Mouse (Mus musculus) hindbrain, embryonic 10.5 days (tissue): ENCODE measurements around the gene Endou. TPM values are rescaled to one million over a fixed set of nuclear protein-coding genes. Genes with fewer than 3 reads are reported as not detected.

Experiments
- DNase-seq: peaks from one replicate; pipeline ENCODE4 v3.0.0-alpha.2; 2017; ENCODE audit warnings: low spot score
- H3K27ac ChIP-seq: fragments of 300-500 bp; sonication (generic); 2 replicates; pipeline ENCODE4 v1.5.1; 2016; ENCODE audit warnings: mild to moderate bottlenecking, moderate library complexity
- H3K27me3 ChIP-seq: fragments of 300-500 bp; sonication (generic); 2 replicates; pipeline ENCODE4 v1.6.1; 2016; ENCODE audit warnings: mild to moderate bottlenecking; ENCODE audit not compliant: poor library complexity, insufficient read depth, severe bottlenecking
- H3K36me3 ChIP-seq: fragments of 300-500 bp; sonication (generic); 2 replicates; pipeline ENCODE4 v1.6.1; 2016; ENCODE audit warnings: mild to moderate bottlenecking, moderate library complexity
- H3K4me1 ChIP-seq: fragments of 300-500 bp; sonication (generic); replicated peaks from 2 replicates; pipeline ENCODE4 v1.6.1; 2016; ENCODE audit warnings: mild to moderate bottlenecking
- H3K4me3 ChIP-seq: fragments of 300-500 bp; sonication (generic); 2 replicates; pipeline ENCODE4 v1.5.1; 2016; ENCODE audit warnings: mild to moderate bottlenecking, moderate library complexity
- H3K9me3 ChIP-seq: fragments of 300-500 bp; sonication (generic); 2 replicates; pipeline ENCODE4 v1.6.1; 2016; ENCODE audit warnings: mild to moderate bottlenecking, moderate library complexity
- WGBS: fragments of 180-500 bp; shearing (Covaris S2); methylation state at CpG from one replicate; pipeline ENCODE4 v1.1.7; 2016; 5-methylcytosine and 5-hydroxymethylcytosine counted together
- polyA plus RNA-seq: library from polyadenylated mRNA; unstranded; fragments of >200 nt; fragmentation: Nextera tagmentation; extraction: Ambion mirVana; gene quantifications from 2 replicates; pipeline ENCODE4 v1.2.1, GENCODE M21; 2016

Gene Endou
- polyA plus RNA-seq, 1 experiment from 2014 or later, result 0.08 TPM

- Histone ChIP-seq H3K36me3 (no peaks in the 10 kb centered on the region), H3K4me3 (peak overlapping the region; percentile 59), H3K27ac (peak overlapping the region; percentile 72), H3K4me1 (peaks cover 69% of the 10 kb centered on the region), H3K9me3 (no peaks in the 10 kb centered on the region), H3K27me3 (peaks cover 89% of the 10 kb centered on the region)
- WGBS, result 9% methylated on average over 8 of the region's 8 CpGs
- peak; percentile 51 for DNase-seq
Observed at GRCm38 (mm10) chr15:97766194-97766593, 35.1 kb upstream of the Endou start.

DNA sequence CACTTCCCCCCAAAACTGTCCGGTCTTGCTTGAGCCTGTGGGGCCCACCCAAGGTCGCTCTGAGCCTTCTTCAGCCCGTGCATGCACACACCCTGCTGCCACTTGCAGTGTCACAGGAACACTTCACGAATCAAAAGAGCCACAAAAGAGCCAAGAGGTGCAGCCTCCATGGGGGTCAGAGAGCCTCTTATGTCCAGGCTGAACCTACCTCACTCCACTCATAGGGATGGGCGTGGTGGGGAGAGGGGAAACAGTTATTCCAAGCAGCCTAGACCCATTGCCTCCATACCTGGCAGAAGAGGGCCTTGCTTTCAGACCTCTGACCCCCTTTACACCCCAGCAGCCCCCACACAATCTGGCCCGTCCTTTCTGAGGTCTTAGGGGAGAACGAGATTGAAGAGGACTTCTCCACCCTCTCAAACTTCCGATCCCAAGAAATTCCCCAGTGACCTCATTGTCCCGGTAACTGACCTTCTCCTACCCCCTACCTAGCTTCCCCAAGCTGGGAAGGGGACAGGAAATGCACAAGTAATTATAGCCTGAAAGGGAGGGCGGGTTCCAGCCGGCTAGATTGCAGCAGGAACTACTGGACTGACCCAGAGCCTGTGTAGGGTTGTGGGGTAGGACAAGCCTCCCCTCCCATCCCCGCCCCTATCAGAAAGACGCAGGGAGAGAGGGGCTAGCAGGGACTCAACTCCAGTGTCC, 34.1 kb upstream of the Endou start:
- no peak for DNase-seq
- Histone ChIP-seq H3K27me3 (peaks cover 85% of the 10 kb centered on the region), H3K27ac (0 out of 2 replicates have a peak overlapping the region, but pooled peaks have one; percentile 72), H3K36me3 (no peaks in the 10 kb centered on the region), H3K4me3 (peak overlapping the region; percentile 59; the same call in 1 of the 2 replicates), H3K4me1 (peaks cover 70% of the 10 kb centered on the region), H3K9me3 (no peaks in the 10 kb centered on the region)
- 30% methylated on average over 13 of the region's 13 CpGs for WGBS

DNA sequence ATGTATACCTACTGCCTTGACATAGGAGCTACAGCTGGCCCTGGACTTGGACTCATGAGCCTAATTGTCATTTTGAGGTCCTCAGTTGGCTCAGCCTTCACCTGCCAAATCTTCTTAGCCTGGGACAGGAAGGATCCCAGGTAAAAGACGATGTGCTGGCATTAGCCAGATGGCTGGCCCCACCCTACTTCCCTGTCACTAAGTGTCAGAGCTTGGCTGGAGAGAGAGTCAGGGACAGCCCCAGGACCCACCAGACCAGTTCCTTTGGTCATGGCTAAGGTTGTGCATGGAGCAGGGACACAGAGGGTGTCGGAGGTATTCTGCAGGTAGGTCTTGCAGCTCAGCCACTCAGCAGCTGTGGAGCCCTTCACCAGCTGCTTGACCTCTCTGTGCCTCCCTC, 33.4 kb upstream of the Endou start:
- H3K4me1 ChIP-seq, result peaks cover 70% of the 10 kb centered on the region
- no peaks in the 10 kb centered on the region for H3K9me3 ChIP-seq
- no peak overlapping the region for H3K4me3 ChIP-seq
- no peaks in the 10 kb centered on the region for H3K36me3 ChIP-seq
- peaks cover 83% of the 10 kb centered on the region for H3K27me3 ChIP-seq
- DNase-seq, result no peak
- no peak overlapping the region for H3K27ac ChIP-seq
- WGBS, result 75% methylated on average over 2 of the region's 2 CpGs

- no peaks in the 10 kb centered on the region for H3K36me3 ChIP-seq
- H3K9me3 ChIP-seq, result no peaks in the 10 kb centered on the region
- WGBS, result 61% methylated on average over 9 of the region's 9 CpGs
- H3K27ac ChIP-seq, result no peak overlapping the region
- DNase-seq, result no peak
- peaks cover 72% of the 10 kb centered on the region for H3K27me3 ChIP-seq
- H3K4me1 ChIP-seq, result peaks cover 69% of the 10 kb centered on the region
- no peak overlapping the region for H3K4me3 ChIP-seq
Observed at GRCm38 (mm10) chr15:97763256-97764049, 32.3 kb upstream of the Endou start.

GRCm38 (mm10) chr15:97762733-97763132, 31.6 kb upstream of the Endou start:
- WGBS, result 71% methylated on average over 9 of the region's 9 CpGs
- Histone ChIP-seq H3K4me1 (peaks cover 62% of the 10 kb centered on the region), H3K9me3 (no peaks in the 10 kb centered on the region), H3K4me3 (no peak overlapping the region), H3K27ac (no peak overlapping the region), H3K27me3 (peaks cover 65% of the 10 kb centered on the region), H3K36me3 (no peaks in the 10 kb centered on the region)
- no peak for DNase-seq

DNA sequence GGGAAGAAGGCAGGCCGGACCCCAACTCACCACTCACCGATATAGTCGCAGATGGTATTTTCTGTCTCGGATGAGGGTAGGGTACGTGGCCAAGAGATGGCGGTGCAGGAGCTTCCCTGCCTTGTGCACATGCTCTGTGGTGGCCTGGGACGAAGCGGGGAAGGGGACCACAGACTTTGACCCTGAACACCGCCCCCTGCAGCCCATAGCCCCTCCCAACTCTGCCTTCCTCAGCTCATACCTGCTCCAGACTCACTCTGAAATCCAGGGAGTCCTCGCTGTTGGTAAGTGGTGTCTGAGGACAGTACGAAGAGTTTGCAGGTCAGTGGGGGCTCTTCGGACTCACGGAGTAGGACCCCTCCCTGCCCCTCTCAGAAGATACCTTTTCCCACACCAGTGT, 30.3 kb upstream of the Endou start:
- Histone ChIP-seq H3K27me3 (peaks cover 53% of the 10 kb centered on the region), H3K9me3 (no peaks in the 10 kb centered on the region), H3K4me3 (no peak overlapping the region), H3K36me3 (no peaks in the 10 kb centered on the region), H3K27ac (no peak overlapping the region), H3K4me1 (peaks cover 49% of the 10 kb centered on the region)
- 34% methylated on average over 13 of the region's 13 CpGs for WGBS
- no peak for DNase-seq

DNA sequence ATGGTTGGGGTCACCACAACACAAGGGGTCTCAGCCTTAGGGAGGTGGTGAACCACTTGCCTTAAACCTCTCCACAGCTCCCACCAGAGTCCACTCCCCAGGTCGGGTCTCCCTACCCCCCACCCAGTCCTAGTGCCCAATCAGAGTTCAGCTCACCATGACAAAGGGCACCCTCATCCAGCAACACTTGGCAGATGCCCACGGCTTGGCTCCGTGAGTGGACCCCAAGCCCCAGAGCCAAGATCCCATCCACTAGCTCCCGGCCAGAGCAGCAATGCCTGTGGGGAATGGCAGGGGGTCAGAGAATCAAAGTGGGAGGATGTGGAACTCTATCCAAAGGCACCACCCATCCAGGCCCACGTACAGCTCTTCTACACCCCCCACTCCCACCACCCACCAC, 29.8 kb upstream of the Endou start:
- WGBS, result 71% methylated on average over 5 of the region's 5 CpGs
- Histone ChIP-seq H3K27ac (no peak overlapping the region), H3K4me3 (no peak overlapping the region), H3K4me1 (peaks cover 48% of the 10 kb centered on the region), H3K9me3 (no peaks in the 10 kb centered on the region), H3K27me3 (peaks cover 50% of the 10 kb centered on the region), H3K36me3 (no peaks in the 10 kb centered on the region)
- no peak for DNase-seq

DNA sequence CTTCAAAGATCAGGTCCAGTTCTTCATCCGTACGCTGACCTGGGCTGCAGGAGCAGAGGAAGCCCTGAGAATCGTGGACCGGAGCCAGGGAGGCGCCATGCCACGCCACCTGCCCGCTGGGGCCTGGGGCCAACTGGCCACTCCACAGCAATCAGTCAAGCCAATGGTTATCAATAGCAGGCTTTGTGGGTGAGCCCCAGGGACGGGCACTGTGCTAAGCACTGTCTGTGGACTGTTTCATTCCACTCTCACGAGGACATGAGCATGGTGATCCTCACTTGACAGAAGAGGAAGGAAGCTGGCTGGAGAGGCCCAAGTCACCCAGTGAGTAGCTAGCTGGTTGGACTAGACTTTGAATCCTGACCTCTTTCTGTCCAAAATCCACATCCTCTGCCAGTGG, 28.9 kb upstream of the Endou start:
- Histone ChIP-seq H3K27me3 (peaks cover 41% of the 10 kb centered on the region), H3K4me1 (peaks cover 48% of the 10 kb centered on the region), H3K4me3 (no peak overlapping the region), H3K36me3 (no peaks in the 10 kb centered on the region), H3K9me3 (no peaks in the 10 kb centered on the region), H3K27ac (no peak overlapping the region)
- no peak for DNase-seq
- WGBS, result 90% methylated on average over 9 of the region's 9 CpGs

DNA sequence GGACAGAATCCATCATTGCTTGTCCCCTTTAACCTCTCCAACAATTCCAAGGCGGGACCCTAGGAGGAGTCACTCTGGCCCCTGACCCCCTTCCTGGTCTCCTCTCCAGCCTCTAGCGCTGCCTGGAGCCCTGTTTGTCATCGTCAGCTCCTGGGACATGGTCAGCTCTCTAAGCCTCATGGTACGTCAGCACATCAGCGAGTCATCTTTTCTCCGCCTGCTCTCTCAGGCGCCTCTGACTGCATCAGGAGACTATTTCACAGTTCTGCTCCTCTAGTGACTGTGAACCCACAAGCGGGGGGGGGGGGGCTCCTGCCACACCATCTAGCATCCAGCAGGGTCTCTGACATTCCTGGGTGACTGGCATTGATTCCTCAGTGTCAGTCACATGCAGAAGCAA, 24.2 kb upstream of the Endou start:
- peaks cover 34% of the 10 kb centered on the region for H3K4me1 ChIP-seq
- no peak overlapping the region for H3K4me3 ChIP-seq
- DNase-seq, result no peak
- 0 out of 2 replicates have a peak overlapping the region, but pooled peaks have one; percentile 3 for H3K27ac ChIP-seq
- WGBS, result 38% methylated on average over 8 of the region's 8 CpGs
- no peaks in the 10 kb centered on the region for H3K36me3 ChIP-seq
- H3K27me3 ChIP-seq, result peaks cover 9% of the 10 kb centered on the region; the same call in 1 of the 2 replicates
- no peaks in the 10 kb centered on the region for H3K9me3 ChIP-seq

DNA sequence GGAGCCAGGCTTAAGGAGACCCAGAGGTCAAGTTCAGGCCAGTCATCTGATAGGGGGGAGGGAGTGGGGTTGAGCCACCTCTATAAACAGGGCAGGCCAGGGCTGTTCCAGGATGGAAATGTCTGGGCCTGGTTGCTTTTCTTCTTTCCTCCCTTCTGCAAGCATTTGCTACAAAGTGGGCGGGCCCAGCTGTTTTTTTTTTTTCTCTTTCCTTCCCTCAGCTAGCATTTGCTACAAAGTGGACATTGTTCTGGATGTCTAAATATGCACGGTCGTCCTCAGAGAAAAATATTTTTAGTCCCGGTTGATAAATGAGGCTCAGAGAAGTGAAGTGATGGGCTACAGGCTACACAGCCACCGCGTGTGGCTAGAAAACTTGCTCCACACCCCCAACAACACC, 23.3 kb upstream of the Endou start:
- 77% methylated on average over 6 of the region's 6 CpGs for WGBS
- Histone ChIP-seq H3K4me1 (peaks cover 43% of the 10 kb centered on the region), H3K27me3 (peaks cover 8% of the 10 kb centered on the region; the same call in 1 of the 2 replicates), H3K36me3 (no peaks in the 10 kb centered on the region), H3K27ac (peak overlapping the region; percentile 59; the same call in 1 of the 2 replicates), H3K9me3 (no peaks in the 10 kb centered on the region), H3K4me3 (no peak overlapping the region)
- DNase-seq, result no peak

DNA sequence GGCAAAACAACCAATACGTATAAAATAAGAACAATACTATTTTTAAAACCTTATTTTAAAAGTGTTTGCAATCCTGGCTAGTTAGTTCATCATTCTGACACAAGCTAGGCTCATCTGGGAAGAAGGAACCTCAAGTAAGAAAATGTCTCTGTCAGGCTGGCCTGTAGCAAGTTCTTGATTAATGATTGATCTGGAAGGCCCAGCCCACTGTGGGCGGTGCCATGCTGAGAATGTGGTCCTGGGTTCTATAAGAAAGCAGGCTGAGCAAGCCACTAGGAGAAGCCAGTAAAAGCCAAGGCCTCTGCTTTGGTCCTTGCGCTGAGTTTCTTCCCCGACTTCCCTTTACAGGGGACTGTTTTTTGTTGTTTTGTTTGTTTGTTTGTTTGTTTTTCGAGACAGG, 21.4 kb upstream of the Endou start:
- peaks cover 14% of the 10 kb centered on the region; the same call in 1 of the 2 replicates for H3K27me3 ChIP-seq
- no peak overlapping the region for H3K4me3 ChIP-seq
- H3K27ac ChIP-seq, result no peak overlapping the region
- 90% methylated on average over 5 of the region's 5 CpGs for WGBS
- no peaks in the 10 kb centered on the region for H3K36me3 ChIP-seq
- no peak for DNase-seq
- peaks cover 59% of the 10 kb centered on the region for H3K4me1 ChIP-seq
- no peaks in the 10 kb centered on the region for H3K9me3 ChIP-seq

DNA sequence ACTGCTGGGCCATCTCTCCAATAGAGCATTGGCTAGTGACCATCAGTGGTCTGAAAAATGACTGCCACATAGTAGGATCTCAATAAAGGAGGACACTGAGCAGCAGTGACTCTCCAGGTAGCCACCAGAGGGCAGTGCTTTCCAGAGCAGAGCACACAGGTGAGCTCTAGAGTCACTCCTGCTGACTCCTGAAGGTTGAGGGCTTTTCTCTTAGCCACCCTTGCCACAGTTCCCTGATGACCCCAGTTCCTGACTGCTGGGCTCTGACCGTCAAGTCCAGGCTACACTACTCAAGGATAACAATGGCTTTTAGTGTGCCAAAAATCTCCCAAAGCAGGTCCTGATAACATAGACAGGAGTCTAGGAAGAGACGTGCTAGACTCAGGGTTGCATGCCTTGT, 20.5 kb upstream of the Endou start:
- Histone ChIP-seq H3K27me3 (peaks cover 14% of the 10 kb centered on the region; the same call in 1 of the 2 replicates), H3K27ac (no peak overlapping the region), H3K9me3 (no peaks in the 10 kb centered on the region), H3K4me1 (peaks cover 65% of the 10 kb centered on the region), H3K36me3 (no peaks in the 10 kb centered on the region), H3K4me3 (no peak overlapping the region)
- 93% methylated on average over 2 of the region's 2 CpGs for WGBS
- DNase-seq, result no peak

DNA sequence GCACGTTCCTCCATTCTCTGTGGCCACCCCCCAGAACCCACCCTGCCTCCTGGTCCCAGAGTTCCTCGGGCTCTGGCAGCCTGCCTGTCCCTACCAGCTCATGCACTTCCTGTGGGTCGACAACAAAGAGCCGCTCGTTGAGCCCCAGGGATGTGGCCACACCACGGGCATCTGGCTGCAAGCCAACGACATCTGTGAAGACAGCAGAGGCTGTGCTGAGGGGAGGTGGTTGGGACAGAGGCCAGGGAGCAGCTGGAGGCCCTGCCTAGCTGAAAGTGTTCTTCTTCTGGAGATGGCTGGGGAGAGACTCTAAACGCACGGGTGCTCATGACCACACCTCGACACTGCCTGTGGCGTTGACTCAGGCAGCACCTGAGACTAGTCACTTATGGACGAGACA, 19.6 kb upstream of the Endou start:
- Histone ChIP-seq H3K4me1 (peaks cover 58% of the 10 kb centered on the region), H3K27me3 (peaks cover 11% of the 10 kb centered on the region; the same call in 1 of the 2 replicates), H3K9me3 (no peaks in the 10 kb centered on the region), H3K27ac (peak overlapping the region; percentile 76), H3K36me3 (no peaks in the 10 kb centered on the region), H3K4me3 (no peak overlapping the region)
- DNase-seq, result peak; percentile 40
- 49% methylated on average over 12 of the region's 12 CpGs for WGBS
